Mouse (Mus musculus) cerebellum, adult 11-12 months (tissue): ENCODE results near the gene Fmo2.

Experiments used
- DNase-seq: peaks from one replicate; pipeline ENCODE4 v3.0.0; 2022

Fmo2 gene

DNA sequence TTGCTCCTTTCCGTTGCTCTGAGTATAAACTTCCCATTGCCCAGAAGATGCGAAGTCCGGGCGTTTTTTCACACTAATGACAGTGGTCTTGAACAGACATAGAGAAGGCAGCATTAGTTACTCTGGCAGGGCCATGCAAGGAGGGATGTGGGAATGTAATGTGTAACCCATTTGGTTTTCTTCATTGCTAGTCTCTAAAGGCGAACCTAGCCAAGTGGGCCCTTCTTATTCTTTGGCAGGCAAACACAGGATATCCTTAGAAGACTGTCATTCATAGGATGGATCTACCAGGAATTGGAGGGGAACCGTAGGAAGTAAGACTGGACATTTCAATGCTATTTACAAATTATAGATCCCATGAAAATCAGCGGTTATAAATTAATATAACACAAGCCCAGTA is 10.9 kb downstream of the Fmo2 start:
- no peak for DNase-seq

DNA sequence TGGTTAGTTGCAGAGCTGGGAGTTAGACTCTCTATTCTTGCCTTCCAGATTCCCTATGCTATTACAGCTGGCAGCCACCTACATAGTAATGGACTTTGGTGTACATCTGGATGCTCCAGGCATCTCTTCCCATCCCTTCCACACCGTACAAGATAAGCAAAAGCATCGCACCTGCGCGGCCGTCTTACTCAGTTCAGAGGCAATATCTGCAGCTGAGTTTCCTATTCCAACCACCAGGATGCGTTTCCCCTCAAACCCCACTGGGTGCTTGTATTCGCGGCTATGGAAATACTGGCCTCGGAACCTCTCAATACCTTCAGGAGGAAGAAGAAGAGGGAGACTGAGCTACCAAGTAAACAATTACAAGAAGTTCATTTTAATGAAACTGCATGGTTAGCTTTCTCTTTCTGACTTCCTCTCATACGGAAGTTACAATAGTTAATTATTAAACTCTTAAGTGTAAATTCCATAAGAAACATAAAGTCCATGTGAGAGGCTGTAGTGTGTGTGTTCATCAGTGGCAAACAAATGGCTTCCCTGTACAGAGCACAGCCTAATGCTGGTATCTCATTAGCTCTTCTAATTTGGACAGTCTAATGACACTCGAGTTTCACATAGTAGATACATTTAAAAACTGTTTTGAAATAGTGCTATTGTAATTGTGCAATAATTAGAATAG is 12.2 kb downstream of the Fmo2 start:
- DNase-seq, result no peak

DNA sequence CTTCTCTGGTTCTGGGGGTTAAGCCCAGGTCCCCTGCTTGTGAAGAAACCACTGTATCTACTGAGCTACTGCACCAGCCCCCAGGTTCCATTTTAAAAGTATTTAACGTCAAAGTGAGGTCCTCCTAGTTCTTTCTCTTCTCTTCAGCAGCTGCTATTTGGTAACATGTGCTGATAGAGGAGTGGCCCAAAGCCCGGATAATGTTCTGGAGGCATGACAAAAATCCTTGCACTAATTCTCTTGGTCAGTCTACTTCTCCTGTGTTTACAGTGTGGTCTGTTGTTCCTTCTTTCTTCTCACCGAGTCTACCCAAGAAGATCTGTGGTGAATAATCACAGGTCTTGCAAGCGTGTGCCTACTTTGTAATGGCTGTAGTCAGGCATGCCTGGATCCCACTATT is 15.8 kb downstream of the Fmo2 start:
- DNase-seq, result no peak

DNA sequence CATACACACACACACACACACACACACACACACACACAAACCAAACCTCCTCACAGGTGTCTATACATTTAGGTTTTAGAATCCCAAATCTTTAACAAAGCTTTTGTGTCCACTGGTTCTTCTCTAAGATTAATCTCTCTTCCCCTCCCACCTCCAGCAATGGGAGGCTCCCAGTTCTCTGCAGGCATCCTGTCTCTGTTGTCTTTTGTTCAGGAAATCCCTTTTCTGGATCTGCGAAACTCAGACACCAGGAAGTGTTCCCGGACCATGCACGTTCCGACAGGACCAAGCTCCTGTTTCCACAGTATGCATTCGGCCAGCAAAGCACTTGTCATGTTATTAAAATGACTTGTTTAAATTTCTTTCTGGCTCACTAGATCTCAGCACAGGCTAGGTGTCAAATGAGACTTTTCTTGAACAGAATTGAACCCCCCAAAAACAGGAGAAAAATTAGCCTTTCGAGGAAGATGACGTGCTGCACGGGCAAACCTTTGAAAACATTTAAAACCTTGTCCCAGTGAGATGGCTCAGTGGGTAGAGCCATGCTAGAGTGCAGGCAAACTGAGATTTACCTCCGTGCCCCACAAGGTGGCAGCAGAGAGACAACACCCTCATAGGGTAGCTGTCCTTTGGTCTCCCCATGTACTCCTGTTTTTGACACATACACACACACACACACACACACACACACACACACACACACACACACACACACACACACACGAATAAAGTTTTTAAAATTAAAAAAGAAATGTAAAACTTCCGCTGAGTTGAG is 18.7 kb downstream of the Fmo2 start:
- DNase-seq, result no peak

DNA sequence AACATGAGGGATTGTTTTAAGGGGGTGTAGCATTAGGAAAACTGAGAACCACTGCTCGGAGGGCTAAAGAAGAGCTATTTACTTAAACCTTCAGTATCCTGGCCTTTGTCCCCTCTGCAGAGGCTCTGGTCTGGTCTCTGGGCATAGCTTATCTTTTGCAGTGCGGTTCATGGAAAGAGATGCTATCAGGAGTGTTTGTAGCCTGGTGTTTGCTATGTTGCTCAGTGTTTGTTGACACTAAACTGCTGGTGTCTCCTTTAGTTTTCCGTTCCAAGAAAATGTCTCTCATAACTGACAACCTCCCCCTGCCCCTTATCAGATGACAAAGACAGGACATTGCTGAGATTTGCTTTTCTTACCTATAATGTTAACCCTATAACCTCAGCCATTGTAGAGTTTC is 23.4 kb downstream of the Fmo2 start:
- DNase-seq, result no peak

DNA sequence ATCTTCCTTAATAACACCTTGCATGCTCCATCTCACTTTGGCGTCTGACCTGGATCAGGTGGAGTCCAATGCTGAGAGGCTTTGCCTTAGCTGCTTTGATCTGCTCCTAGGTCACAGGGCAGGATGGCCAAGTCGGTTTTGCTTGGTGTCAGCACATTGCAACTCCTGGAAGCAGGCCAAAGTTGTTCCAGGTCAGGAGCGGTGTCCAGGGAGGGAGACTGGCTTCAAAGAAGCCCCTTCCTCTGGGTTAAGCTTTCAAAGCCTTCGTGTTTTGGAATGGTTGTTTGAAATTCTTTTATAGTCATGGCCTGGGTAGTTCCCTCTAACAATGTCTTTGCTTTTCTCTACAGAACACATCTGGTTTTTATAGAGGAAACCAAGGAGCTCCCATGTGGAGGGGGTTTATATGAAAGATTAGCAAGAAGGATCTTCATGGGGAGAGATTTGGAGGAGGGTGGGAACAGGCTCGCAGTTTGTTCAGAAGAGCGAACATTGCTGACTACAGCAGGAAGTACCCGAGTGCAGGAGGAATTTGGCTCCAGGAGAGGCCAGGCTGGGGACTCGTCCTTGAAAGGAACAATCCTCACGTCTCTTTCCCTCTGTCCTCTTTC is 26.7 kb downstream of the Fmo2 start:
- no peak for DNase-seq

DNA sequence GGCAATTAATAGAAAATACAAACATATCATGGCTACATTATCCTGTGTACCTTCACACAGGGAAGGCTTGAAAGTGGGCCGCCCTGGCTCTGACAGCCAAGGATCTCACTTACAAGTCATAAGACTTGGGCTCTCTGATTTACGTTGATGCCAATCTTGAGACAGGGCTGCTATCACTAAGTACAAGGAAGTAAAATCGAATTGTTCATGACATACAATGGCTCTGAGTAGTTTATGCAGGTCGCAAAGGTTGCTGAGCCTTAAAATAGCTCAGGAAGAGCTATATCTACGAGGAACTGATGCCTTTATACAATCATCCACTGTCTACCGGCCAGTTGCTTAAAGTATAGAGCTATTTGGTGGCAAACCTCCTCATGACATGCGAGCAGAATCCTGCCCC is 27.5 kb downstream of the Fmo2 start:
- DNase-seq, result no peak

DNA sequence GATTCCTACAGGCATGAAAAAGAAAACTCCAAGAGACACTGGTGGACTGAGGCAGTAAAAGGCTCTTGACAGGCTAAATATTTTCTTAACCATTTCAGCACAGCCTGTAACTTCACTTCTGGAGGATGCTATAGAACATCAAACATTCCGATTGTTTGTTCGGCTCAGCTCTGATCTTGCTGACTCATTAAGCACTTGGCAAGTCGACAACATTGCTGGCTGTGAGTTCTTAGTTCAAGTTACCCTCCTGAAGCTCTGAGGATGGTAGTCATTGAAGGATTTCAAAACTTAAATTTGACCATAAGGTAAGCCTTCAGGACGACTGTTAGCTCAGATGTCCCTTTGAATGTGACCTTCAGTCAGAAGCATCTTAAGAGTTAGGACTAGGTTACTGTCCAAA is 31.1 kb downstream of the Fmo2 start:
- no peak for DNase-seq

DNA sequence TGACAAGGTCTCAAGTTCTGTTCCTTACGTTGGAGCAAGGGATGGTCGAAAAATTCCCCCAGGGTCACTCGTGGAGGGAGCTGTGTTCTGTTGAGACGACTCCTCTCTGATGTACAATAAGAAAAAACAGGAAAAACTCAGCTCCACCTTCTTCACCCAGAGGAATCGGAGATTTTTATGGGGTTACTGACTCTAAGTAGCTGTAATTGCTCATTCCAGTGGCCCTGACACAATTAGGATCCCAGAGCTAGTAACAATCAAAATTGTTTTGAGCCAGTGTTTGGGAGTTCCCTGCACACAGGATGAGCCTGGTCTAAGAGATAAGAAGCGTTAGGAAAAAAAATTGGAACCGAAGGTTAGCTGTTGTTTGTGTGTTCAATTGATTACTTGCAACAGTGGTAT is 32.2 kb downstream of the Fmo2 start, which contains the start of gene Fmo1:
Gene Fmo1 (minus strand): TSS at position 331 of the 402 bp plus-strand sequence.
- DNase-seq, result no peak

DNA sequence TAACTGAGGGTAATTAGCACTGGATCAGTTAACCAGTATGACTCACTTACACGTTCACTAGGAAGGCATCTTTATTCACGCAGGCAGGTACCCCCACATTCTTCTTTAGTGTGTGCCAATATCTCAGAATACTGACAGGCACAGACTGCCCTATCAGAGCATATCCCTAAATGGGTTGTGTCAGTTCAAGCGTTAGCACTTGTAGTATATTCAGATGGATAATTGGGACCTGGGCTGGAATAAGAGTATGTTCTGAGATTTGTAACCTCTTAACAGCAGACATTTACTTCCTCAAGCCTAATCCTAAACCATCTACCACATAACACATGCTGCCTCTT is 33.1 kb downstream of the Fmo2 start:
- DNase-seq, result no peak

DNA sequence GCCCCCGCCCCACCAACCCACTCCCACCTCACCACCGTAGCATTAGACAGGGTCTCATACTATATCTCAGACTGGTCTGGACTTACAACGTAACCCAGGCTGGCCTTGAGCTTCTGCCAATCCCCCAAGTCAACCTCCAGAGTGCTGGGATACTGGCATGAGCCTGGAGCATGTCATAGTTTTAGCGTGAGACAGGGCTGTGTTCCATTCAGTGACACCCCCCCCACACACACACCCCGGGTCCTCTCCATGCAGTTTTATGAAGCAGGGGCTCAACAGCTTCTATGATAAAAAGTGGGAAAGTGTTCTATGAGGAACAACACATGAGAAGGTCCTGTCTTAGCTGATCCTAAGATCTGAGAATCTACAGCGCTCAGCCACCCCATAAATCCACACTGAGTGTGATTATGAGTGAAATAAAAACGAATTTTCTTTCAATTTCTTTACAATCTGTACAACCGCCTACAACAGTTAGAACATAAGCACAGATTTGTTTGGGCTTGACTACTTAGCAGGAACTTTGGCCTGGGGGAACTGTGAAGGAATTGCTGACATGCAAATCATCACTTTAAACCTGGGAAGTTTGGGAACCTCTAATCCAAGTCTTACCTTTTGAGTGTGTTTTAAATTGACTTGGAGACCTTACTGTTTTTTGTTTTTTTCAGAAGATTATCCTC is 33.6 kb downstream of the Fmo2 start:
- no peak for DNase-seq

DNA sequence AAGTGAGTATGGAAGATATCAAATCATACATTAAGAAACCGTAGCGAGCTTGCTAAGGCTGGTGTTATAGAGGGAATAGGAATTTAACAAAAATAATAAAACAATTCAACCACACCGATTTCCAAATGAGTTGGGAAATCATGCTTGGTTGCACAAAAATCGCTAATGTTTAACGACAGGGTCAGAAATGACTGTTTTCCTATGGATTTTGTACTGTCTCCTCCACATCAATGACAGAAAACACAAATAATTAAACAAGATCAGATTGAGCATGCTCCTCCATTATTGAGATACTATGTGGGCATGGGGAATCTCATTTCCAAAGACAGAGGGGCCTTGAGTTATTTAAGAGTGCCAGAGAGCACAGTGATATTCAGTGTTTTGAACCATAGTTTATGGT is 34.2 kb downstream of the Fmo2 start:
- DNase-seq, result no peak

DNA sequence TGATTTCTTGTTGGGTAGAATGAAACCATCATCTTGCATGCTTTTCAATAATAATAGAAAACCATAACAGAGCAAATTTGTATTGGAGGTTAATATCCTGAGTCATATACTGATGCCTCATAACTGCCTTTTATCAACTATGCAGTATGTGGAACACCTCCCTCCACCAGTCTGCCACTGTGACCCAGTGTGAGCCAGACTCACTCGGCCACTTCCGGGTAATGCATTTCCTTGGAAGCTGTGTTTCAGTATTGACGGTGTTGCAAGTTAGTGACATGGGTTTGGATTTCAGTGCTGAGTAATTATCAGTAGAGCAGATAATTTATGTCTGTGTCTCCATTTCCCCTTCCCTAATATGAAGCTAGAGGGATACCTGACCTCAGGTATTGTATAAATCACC is 34.9 kb downstream of the Fmo2 start:
- no peak for DNase-seq

DNA sequence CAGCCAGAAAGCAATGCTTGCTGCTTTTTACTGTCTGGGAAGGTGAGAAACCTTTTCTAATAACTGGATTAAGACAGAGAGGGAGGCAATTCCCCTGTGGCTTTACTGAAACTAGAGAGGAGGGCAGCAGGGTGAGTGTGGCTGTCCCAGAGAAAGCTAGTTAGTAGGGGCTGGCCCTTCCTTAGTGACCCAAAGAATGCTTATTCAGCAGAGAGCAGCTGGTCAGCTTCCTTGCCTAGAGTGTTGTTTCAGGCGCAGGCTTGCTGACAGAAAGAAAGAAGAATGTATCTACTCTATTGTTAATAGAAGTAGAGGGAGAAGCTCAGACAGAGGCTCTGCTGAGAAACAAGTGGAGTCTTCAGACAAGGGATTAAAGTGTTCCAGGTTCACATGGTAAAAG is 36.2 kb downstream of the Fmo2 start:
- no peak for DNase-seq

DNA sequence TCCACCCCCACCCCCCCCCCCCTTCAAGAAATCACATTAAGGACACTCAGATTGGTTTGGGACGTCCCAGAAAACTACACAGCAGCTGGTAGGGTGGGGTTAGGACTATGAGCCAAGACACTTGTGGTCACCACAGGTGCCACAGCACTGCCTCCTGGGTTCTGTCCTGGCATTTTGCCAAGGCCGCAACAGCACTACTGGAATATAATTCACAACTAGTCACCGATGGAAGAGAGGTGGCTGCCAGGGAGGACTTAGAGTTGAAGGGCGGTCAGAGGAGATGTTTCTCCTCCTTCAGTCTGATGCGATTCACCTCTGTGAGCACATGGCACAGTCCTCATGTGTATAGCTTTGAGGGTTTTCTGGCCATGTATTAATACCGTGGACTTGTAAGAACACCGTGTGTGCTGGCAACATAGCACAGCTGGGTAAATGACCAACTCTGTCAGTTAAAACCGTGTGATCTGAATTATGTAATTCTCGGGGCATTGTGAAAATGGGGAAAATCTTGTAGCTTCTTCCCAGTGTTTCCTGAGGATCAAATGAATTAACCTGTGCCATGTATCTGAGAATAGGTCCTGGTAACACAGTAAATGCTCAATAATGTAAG is 38.4 kb downstream of the Fmo2 start:
- DNase-seq, result no peak

DNA sequence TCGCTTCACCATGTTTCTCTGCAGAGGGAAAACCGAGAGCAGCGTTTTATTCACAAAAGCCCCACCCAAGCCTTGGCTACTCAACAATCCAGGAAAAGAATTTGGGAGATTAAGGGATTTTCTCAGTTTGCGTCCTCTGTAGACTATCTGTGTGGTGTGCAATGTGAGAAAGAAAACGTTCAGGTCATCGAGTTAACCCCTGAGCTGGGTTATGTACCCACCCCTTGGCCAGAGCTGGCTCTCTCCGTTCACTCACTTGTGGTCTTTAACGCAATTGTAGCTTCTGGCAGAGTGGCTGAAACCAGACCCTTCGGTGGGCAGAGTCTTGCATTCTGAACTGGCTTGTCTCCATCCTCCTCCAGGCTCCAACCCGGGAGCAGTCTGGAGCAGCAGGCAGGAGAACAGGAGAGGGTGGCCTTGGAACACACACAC is 39.0 kb downstream of the Fmo2 start:
- no peak for DNase-seq

DNA sequence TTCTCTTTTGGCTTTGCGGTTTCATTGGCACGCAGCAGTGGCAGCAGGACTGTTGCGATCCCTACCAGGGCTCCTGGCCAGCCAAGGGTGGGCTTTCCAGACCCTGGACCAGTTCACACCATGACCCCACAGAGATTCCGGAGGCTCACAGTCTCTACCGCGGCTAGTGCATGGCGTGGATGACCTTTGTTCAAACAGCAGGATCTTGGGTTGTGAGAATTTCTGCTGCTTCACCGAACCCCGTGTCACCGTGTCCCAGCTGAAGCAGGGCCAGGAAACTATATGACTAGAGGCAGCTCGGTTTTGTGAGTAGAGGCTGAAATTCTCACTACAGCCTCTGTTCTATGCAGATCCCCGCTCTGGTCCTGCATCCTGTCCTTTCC is 39.8 kb downstream of the Fmo2 start:
- DNase-seq, result no peak

DNA sequence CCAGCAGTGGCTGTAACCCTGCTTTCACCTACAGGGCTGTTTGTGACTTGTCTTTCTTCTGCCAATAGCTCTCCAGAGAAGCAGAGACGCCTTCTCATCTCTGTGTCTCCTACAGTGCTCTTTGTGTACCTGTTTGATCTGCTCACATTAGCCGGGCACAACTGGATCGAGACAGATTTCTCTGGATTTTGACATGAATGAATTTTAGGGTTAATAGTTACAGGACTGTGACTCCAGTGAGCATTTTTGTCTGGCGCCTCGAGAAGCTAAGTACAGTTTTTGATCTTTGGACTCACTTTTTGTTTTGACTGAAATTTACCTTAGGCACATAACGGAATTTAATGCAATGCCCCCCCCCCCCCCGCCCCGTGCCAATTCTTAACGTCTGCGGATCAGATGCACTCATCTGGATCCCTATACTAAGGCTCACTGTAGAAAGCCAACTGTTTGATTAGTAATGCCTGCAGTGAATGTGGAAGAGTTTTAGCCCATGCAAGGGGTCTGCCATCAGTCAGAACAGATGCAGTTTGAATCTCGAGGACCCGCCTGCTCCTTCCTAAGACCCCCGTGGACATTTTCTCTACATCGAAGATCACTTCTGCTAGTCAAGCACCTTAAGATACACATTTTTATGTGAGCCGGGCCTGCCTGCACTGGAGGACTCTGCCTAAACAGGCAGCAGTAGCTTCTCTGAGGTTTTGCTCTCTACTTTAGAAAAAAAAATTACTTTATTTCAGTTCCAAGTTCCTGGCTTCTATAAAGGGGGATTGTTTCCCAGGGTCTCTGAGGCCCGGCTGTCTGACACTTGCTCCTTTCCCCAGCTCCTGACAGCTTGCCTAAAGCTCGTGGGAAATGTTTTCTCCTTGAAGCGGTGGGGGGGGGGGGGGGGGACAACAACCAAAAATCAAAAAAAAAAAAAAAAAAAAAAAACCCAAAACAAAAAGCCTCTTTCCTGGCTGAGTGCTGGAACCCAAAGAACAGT is 40.5 kb downstream of the Fmo2 start:
- DNase-seq, result no peak

DNA sequence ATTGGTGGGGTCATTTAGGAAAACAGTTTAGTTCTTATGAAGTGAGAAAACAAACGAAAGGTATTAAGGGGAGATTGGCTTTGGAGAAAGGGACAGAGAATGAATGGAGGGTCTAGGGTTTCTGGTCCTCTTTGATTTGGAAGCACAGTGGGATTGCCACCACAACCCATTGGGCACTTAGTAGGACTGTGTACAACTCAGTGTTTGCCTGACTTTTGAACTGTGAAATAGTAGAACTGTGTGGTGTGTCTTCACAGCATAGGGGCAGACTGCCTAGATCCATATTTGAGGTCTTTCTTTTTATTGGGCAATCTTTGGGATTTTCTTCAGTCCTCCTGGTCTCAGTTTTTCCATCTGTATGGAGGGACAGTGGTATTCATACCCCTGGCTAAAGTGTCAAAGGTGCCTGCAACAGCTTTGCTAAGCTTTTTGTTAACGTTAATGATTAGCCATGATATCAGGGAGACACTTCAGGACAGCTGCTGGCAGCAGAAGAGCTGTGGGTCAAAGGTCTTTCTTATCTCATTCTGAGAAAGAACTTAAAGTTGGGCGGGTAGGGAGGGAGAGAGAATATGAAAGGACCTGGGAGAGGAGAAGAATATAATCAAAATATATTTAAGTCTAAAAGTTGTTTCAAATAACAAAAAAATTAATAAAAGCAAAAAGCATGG is 44.6 kb downstream of the Fmo2 start:
- DNase-seq, result no peak

DNA sequence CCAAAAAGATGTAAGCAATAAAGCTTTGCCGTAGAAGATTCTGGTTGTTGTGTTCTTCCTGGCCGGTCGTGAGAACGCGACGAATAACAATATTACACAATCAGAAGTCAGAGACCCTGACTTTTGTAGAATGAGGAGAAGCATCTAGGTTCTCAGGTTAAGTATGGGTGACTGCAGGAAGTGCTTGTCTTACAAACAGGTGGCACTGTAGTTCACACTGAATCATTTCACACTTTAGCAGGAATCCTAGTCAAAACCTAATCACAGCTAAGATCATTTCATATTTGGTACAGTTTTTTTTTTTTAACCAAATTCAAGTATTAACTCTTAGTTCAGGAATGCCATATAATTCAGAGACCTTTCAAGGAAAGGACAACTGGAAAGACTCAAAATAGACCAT is 51.0 kb downstream of the Fmo2 start:
- no peak for DNase-seq

DNA sequence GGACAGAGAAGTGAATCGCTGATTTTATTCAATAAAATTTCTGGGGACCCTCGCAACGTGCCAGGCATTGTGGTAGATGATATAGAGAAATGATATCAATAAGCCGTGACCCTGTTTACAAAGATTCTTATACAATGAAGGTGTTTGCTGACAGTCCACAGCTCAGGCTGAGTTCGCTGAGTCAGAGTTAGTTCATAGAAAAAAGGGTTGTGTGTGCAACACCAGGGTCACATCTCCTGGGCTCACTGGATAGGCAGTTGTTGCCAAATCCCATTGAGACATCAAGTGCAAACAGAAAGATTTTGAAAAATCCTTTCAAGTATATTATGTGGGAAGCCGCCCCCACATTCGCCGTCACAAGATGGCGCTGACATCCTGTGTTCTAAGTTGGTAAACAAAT is 58.3 kb downstream of the Fmo2 start:
- DNase-seq, result no peak

DNA sequence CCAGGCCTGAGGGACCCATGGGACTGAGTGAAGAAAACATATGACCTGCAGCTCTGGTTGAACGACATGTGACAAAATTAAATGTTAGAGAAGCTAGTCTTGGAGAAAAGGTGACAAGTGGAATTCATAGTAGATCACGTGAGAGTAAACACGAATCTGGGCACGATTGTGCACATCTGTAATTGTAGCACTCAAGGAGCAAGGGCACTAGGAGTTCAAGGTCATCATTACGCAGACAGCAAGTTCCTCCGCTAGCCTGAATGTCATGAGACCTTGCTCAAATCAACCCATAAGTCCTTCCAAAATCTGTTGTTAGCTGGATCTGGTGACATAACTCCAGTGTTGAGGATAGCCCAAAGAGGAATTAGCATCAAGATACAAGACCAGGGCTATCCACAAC is 59.5 kb downstream of the Fmo2 start:
- DNase-seq, result no peak
